Mouse (Mus musculus): ENCODE results near the gene Fgf6.

- no peak for TF ChIP-seq NRF1 (IDR thresholded peaks at IDR 0.05; ENCODE audit: low read depth, low read length)
- no peak for TF ChIP-seq CTCF (conservative IDR thresholded peaks at IDR 0.05 in 1 of 2, IDR thresholded peaks at IDR 0.05 in 1 of 2; ENCODE audit: low read depth in 2 of 2, low read length in 2 of 2)
- no peak for TF ChIP-seq IRF4 (IDR thresholded peaks at IDR 0.05; ENCODE audit: low read depth, low read length)
- TF ChIP-seq BHLHE40 (IDR thresholded peaks at IDR 0.05; ENCODE audit: low read depth, low read length) = no peak
Measured at GRCm38 (mm10) chr6:127014906-127015770, at the start of gene Fgf6.

Data from CH12.LX (cell line).